Mouse (Mus musculus): ENCODE measurements around the gene Spg11. TPM values are rescaled to one million over a fixed set of nuclear protein-coding genes. Genes with fewer than 3 reads are reported as not detected.
"Not testable (repeated sequence)": the region's sequence is repeated elsewhere in the genome, so short reads cannot be mapped to it uniquely, and the experiment has no call there.

Gene Spg11
- polyA plus RNA-seq, 1 experiment from 2014 or later, result 10.2 TPM

DNA sequence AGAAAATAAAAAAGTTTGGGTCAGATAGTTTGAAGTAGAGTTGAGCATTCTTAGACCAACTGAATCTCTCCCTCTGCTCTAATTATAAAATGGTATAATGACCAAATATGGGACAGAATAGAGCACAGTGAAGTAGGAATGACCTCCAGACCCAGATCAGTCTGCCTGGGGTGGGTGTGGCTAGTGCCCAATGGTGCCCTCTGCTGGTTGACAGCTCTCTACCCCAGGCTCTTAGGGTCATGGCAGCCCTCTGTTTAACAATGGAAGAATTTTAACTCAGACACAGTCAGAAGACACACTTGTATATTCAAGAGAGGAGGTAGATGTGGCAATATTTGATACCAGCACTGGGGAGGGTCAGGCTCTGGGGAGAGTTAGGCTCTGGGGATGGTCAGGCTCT lies 16.1 kb downstream of the Spg11 start:
- Histone ChIP-seq H3K27me3 (no peaks in the 10 kb centered on the region), H3K9ac (no peak overlapping the region), H3K9me3 (no peaks in the 10 kb centered on the region), H3K4me2 (no peak overlapping the region), H3K27ac (no peak overlapping the region), H3K36me3 (peaks cover 41% of the 10 kb centered on the region), H3K4me1 (no peaks in the 10 kb centered on the region), H3K4me3 (no peak overlapping the region)
- no peak for ATAC-seq (ENCODE audit: borderline replicate concordance, extremely low read depth, low FRiP score, low TSS enrichment)

DNA sequence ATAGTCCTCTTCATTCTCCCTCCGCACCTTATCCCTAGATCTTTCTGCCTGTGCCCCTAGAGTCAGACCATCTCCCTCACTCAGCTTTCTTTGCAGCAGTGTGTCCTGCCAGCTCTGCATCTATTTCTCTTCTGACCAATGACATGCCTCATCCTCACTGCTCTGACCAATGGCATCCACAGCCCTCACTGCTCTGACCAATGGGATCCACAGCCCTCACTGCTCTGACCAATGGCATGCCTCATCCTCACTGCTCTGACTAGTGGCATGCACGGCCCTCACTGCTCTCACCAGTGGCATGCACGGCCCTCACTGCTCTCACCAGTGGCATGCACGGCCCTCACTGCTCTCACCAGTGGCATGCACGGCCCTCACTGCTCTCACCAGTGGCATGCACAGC lies 20.5 kb downstream of the Spg11 start:
- H3K27ac ChIP-seq; H3K4me1 ChIP-seq; ATAC-seq (ENCODE audit: borderline replicate concordance, extremely low read depth, low FRiP score, low TSS enrichment); H3K4me2 ChIP-seq; H3K9me3 ChIP-seq; H3K4me3 ChIP-seq; H3K9ac ChIP-seq; H3K27me3 ChIP-seq: not testable (repeated sequence)
- 80% methylated on average over 5 of the region's 5 CpGs for WGBS
- peaks cover 59% of the 10 kb centered on the region for H3K36me3 ChIP-seq

DNA sequence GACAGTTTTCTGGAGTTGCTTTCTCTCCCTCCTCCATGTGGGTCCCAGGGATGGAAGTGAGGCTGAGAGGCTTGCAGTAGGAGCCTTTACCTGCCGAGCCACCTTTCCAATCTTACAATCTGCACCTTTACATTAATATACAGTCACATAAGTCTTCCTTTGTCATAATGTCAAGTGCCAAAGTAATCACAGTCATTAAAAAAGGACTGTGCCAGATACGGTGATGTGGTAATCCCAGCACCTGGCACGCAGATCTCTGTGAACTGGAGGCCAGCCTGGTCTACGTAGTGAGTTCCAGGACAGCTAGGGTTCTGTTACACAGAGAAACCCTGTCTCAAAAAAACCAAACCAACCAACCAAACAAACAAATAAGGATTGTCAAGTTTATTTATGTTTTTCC lies 24.3 kb downstream of the Spg11 start:
- ATAC-seq (ENCODE audit: borderline replicate concordance, extremely low read depth, low FRiP score, low TSS enrichment), result no peak
- no peak overlapping the region for H3K4me3 ChIP-seq
- H3K4me2 ChIP-seq, result no peak overlapping the region
- no peaks in the 10 kb centered on the region for H3K9me3 ChIP-seq
- 89% methylated on average over 4 of the region's 4 CpGs for WGBS
- H3K27ac ChIP-seq, result no peak overlapping the region
- H3K4me1 ChIP-seq, result no peaks in the 10 kb centered on the region
- H3K27me3 ChIP-seq, result no peaks in the 10 kb centered on the region
- no peak overlapping the region for H3K9ac ChIP-seq
- peaks cover 65% of the 10 kb centered on the region for H3K36me3 ChIP-seq

DNA sequence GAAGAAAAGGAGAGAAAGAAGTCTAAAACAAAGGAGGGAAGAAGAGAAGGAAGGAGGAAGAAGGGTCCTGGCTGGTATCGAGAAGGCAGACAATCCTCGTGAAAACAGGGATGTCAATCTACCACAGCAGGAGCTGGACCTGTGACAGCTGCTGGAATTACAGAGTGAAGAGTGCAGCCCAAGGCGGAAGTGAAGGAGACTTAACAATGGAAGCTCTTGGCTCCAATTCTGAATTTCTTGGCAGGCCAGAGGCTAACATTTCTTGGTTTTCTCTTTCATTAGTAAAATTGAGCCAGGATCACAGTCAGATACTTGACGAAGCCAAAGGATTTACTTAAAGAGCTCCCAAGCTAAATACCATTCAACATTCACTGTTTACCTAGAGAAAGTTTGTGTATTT lies 31.7 kb downstream of the Spg11 start:
- no peak for ATAC-seq (ENCODE audit: borderline replicate concordance, extremely low read depth, low FRiP score, low TSS enrichment)
- peak overlapping the region; percentile 48; the same call in 1 of the 2 replicates for H3K27ac ChIP-seq
- WGBS, result 48% methylated on average over 4 of the region's 4 CpGs

DNA sequence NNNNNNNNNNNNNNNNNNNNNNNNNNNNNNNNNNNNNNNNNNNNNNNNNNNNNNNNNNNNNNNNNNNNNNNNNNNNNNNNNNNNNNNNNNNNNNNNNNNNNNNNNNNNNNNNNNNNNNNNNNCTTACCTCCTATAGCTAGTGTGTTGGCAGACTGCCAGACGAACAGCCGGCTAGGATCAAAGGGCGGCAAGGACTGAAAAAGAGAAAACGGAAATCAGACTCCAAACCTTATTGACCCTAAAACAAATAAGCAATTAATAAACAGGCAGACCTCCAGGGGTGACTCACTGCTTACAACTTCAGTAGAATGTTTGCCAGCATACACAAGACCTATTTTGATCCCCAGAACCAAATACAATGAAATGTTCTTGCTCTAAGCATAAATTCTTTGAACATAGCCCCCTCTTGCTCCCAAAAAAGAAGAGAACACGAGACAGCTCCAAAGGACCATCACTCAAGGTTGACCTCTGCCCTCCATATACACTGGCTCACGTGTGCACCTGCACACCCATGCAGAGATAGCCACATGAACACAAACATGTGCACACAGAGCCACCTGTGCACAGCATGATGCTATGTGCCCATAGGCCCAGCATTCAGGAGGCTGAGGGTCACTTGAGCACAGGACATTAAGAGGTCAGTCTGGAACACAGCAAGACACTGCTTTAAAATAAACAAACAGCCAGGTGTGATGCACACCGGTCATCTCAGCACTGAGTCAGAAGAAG lies 36.3 kb downstream of the Spg11 start:
- Histone ChIP-seq H3K4me2 (no peak overlapping the region), H3K36me3 (peaks cover 44% of the 10 kb centered on the region)
- 29% methylated on average over 7 of the region's 7 CpGs for WGBS

More for the DNA sequence above, 31.7 kb downstream of the Spg11 start:
- Histone ChIP-seq H3K27me3 (no peaks in the 10 kb centered on the region), H3K9me3 (no peaks in the 10 kb centered on the region), H3K4me1 (peaks cover 18% of the 10 kb centered on the region), H3K36me3 (peaks cover 48% of the 10 kb centered on the region), H3K9ac (no peak overlapping the region), H3K4me3 (no peak overlapping the region), H3K4me2 (no peak overlapping the region)

DNA sequence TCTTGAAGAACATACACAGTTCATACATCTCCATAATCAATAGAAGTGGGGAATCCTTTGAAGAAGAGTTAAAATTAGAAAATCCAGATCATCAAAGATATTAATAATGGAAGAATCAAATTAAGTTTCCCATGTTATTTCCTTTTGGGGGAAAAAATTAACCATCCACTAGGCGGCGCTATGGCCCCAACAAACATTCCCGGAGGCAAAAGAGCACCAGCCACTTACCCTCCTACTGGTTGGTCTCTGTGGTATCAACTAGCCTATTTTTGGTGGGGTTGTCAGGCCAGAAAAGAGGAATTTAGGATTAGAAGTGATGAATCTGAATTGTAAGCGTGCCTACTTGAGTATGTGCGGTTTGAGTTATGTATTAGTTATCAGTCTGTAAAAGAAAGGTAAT lies 48.3 kb downstream of the Spg11 start:
- Histone ChIP-seq H3K4me2 (no peak overlapping the region), H3K27ac (no peak overlapping the region), H3K9me3 (no peaks in the 10 kb centered on the region), H3K9ac (no peak overlapping the region), H3K27me3 (no peaks in the 10 kb centered on the region), H3K4me3 (no peak overlapping the region), H3K4me1 (no peaks in the 10 kb centered on the region), H3K36me3 (peaks cover 17% of the 10 kb centered on the region)
- ATAC-seq (ENCODE audit: borderline replicate concordance, extremely low read depth, low FRiP score, low TSS enrichment), result no peak
- WGBS, result 38% methylated on average over 5 of the region's 5 CpGs

More for the DNA sequence above, 36.3 kb downstream of the Spg11 start:
- ATAC-seq (ENCODE audit: borderline replicate concordance, extremely low read depth, low FRiP score, low TSS enrichment), result no peak
- Histone ChIP-seq H3K9ac (no peak overlapping the region), H3K4me1 (peaks cover 15% of the 10 kb centered on the region), H3K27me3 (no peaks in the 10 kb centered on the region), H3K27ac (0 out of 2 replicates have a peak overlapping the region, but pooled peaks have one; percentile 29), H3K9me3 (no peaks in the 10 kb centered on the region), H3K4me3 (no peak overlapping the region)

DNA sequence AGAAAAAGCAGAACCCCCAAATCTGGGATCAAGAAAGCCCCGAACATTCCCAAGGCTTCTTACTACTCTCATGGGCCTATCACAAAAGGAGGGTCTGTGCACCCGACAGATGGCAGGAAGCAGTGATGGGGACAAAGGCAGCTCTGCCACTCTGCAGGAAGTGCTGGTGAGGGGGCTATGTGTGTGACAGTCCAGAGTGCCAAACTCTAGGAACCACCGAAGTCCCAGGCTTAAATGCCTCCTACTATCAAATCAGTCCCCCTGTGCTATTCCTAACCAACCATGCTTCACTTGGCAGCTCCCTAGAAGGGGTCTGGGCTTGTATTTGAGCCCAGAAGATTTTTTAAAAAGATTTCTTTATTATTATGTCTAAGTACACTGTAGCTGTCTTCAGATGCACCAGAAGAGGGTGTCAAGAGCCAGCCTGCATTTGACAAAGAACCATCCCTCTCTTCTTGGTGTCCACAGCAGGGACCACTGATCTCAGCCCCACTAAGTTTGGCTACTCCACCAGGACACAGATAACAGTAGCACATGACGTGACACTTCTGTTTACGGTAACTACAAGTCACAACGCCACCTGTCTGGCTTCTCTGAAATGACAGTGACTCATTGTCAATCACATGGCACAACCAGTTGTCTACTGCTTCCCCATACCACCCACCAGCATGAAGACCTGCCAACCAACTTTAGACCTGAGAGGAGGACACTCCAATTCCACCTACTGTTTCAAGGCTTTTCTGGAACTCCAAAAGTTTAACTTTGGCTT lies 48.9 kb downstream of the Spg11 start:
- ATAC-seq (ENCODE audit: borderline replicate concordance, extremely low read depth, low FRiP score, low TSS enrichment), result no peak
- Histone ChIP-seq H3K27me3 (no peaks in the 10 kb centered on the region), H3K4me2 (no peak overlapping the region), H3K27ac (no peak overlapping the region), H3K9me3 (no peaks in the 10 kb centered on the region), H3K36me3 (peaks cover 17% of the 10 kb centered on the region), H3K4me1 (no peaks in the 10 kb centered on the region), H3K9ac (no peak overlapping the region), H3K4me3 (no peak overlapping the region)
- 81% methylated on average over 6 of the region's 6 CpGs for WGBS

DNA sequence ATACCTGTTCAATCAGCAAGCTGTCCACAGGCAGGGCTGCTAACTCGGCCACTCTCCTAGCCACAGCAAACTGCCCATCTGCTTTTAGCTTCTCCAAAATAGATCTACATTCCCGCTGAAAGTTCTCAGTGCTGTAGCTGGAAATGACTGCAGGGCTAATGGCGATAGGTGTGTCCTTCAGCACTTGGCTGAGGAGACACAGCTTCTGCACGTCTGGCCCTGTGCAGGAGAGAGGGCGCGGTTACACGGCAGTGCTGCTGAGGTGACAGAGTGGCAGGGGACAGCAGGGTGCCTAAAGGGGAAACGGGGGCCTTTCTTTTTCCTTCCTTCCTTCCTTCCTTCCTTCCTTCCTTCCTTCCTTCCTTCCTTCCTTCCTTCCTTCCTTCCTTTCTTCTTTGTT lies 51.9 kb downstream of the Spg11 start:
- Histone ChIP-seq H3K4me2 (no peak overlapping the region), H3K4me3 (no peak overlapping the region), H3K4me1 (no peaks in the 10 kb centered on the region), H3K27ac (no peak overlapping the region), H3K27me3 (no peaks in the 10 kb centered on the region), H3K36me3 (peaks cover 29% of the 10 kb centered on the region; the same call in 1 of the 2 replicates), H3K9ac (no peak overlapping the region), H3K9me3 (no peaks in the 10 kb centered on the region)
- no peak for ATAC-seq (ENCODE audit: borderline replicate concordance, extremely low read depth, low FRiP score, low TSS enrichment)
- 72% methylated on average over 8 of the region's 8 CpGs for WGBS

DNA sequence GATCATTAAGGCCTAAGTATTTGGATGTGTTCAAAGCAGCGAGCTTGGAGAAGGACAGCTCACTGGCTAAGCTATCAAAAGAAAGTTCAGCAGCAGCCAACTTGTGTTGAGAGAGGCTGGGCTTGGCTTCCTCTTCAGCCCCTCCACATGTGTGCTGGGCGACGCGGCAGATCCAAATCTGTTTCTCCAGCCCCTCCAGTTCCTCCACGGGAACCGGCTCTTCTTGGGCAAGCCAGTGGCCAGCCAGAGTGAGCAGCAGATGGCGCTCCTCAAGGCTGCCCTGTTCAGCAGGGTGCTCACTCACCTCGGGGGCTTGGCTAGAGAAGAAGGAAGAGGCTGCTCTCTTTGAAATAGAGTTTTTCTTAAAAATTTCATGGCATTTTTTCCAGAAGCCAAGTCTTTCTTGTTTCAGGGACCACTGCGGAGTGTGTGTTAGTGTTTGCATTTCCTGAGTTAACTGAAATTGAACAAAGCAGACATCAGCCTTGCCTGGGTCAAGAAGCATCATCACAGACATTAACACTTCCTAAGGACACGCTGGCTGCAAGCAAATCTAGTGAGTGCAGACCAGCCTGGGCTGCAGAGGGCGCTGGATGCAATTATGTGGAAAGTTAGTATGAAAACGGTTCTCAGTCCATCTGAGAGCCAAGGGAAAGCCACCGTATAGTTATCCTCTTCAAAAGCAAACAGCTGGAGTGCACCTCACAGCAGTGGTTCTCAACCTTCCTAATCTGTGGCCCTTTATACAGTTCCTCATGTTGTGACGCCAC lies 52.8 kb downstream of the Spg11 start:
- Histone ChIP-seq H3K4me3 (no peak overlapping the region), H3K9ac (no peak overlapping the region), H3K27ac (no peak overlapping the region), H3K27me3 (no peaks in the 10 kb centered on the region), H3K4me2 (no peak overlapping the region), H3K4me1 (no peaks in the 10 kb centered on the region), H3K9me3 (no peaks in the 10 kb centered on the region), H3K36me3 (peaks cover 30% of the 10 kb centered on the region)
- 46% methylated on average over 14 of the region's 14 CpGs for WGBS
- ATAC-seq (ENCODE audit: borderline replicate concordance, extremely low read depth, low FRiP score, low TSS enrichment), result peak; percentile 64; the same call in 1 of the 2 replicates

DNA sequence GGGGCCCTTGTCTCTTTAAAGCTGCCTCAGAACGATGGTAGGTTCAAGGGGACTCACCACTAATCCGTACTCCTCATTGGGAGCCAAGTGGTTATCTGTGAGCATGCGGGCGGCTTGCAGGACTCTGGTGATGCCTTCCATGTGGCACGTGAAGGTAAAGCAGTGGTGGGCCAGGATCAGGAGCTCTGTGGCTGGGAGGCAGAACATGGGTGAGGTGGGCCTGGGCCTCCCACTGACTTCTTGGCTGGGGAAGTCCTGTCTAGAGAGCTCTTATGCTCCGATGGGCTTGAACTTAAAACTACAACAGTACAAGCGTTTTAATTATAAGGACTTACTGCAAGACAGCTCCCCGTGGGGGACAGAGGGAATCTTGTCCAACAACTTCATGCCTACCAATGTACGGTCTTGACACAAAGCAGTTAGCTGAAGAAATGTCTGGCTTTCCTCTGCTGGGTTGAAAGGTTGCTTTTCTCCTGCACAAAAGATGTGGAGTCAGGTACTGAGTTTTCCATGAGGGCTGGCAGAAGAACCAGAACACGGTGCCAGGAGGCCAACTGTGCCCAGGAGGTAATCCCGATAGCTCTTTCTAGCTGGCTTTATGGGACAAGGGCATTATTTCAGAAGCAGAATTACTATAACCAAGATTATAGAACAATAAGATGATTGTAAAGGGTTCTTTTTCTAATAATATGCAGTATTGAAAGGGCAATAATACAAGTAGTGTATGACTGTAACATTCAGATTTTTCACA lies 58.6 kb downstream of the Spg11 start:
- H3K36me3 ChIP-seq, result peaks cover 46% of the 10 kb centered on the region
- 87% methylated on average over 11 of the region's 11 CpGs for WGBS

DNA sequence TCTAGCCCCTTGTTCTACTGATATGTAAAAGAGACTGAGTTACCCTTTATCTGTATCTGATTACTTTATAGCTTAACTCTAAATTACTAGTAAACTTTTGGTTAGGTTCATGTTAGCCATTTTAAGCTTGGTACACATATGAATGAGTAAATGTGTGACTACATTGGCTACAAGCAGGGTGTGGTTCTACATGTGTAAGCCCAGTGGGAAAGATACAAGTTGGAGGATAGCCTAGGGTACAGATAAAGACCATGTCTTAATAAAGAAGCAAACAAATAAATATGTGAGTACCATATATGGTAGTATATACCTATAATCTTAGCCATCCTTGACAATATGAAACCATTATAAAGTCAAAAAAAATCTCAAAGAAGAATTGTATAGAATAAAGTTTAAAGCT lies 74.3 kb downstream of the Spg11 start:
- H3K9ac ChIP-seq, result no peak overlapping the region
- no peaks in the 10 kb centered on the region for H3K27me3 ChIP-seq
- H3K36me3 ChIP-seq, result peaks cover 43% of the 10 kb centered on the region
- no peak for ATAC-seq (ENCODE audit: borderline replicate concordance, extremely low read depth, low FRiP score, low TSS enrichment)
- H3K27ac ChIP-seq, result no peak overlapping the region
- no peaks in the 10 kb centered on the region for H3K9me3 ChIP-seq
- no peak overlapping the region for H3K4me3 ChIP-seq
- no peak overlapping the region for H3K4me2 ChIP-seq
- H3K4me1 ChIP-seq, result no peaks in the 10 kb centered on the region

More for the DNA sequence above, 58.6 kb downstream of the Spg11 start:
- Histone ChIP-seq H3K27ac (no peak overlapping the region), H3K9ac (no peak overlapping the region), H3K27me3 (no peaks in the 10 kb centered on the region), H3K4me3 (no peak overlapping the region), H3K4me1 (no peaks in the 10 kb centered on the region), H3K9me3 (no peaks in the 10 kb centered on the region), H3K4me2 (no peak overlapping the region)
- no peak for ATAC-seq (ENCODE audit: borderline replicate concordance, extremely low read depth, low FRiP score, low TSS enrichment)
